Mouse (Mus musculus) kidney, embryonic 15.5 days (tissue): ENCODE data around the gene Dnm1l. TPM values are rescaled to one million over a fixed set of nuclear protein-coding genes. Genes with fewer than 3 reads are reported as not detected.

ENCODE experiments used
- ATAC-seq: fragments of 200-750 bp; cut with Nextera tagmentation; replicated peaks from 2 replicates; pipeline ENCODE4 v1.8.0; 2017; ENCODE audit warnings: moderate TSS enrichment; ENCODE audit not compliant: low FRiP score
- H3K27ac ChIP-seq: fragments of 300-500 bp; sonication (generic); 2 replicates; pipeline ENCODE4 v1.5.1; 2015; ENCODE audit warnings: mild to moderate bottlenecking, inconsistent platforms
- H3K27me3 ChIP-seq: fragments of 300-500 bp; sonication (generic); 2 replicates; pipeline ENCODE4 v1.6.1; 2015; ENCODE audit warnings: inconsistent platforms
- H3K36me3 ChIP-seq: fragments of 300-500 bp; sonication (generic); 2 replicates; pipeline ENCODE4 v1.6.1; 2015; ENCODE audit warnings: inconsistent platforms
- H3K4me1 ChIP-seq: fragments of 300-500 bp; sonication (generic); 2 replicates; pipeline ENCODE4 v1.6.1; 2015; ENCODE audit warnings: inconsistent platforms
- H3K4me2 ChIP-seq: fragments of 300-500 bp; sonication (generic); 2 replicates; pipeline ENCODE4 v1.6.1; 2015; ENCODE audit warnings: moderate library complexity, mild to moderate bottlenecking, inconsistent platforms
- H3K4me3 ChIP-seq: fragments of 300-500 bp; sonication (generic); replicated peaks from 2 replicates; pipeline ENCODE4 v1.5.1; 2015; ENCODE audit warnings: mild to moderate bottlenecking, inconsistent platforms
- H3K9ac ChIP-seq: fragments of 300-500 bp; sonication (generic); 2 replicates; pipeline ENCODE4 v1.6.1; 2015; ENCODE audit warnings: mild to moderate bottlenecking, inconsistent platforms
- H3K9me3 ChIP-seq: fragments of 300-500 bp; sonication (generic); replicated peaks from 2 replicates; pipeline ENCODE4 v1.6.1; 2016; ENCODE audit warnings: inconsistent platforms
- WGBS: fragments of 180-500 bp; shearing (Covaris S2); methylation state at CpG from one replicate; pipeline ENCODE4 v1.1.7; 2015; ENCODE audit warnings: mixed read lengths; 5-methylcytosine and 5-hydroxymethylcytosine counted together
- polyA plus RNA-seq: library from polyadenylated mRNA; unstranded; fragments of >200 nt; fragmentation: Nextera tagmentation; extraction: Ambion mirVana; gene quantifications from 2 replicates; pipeline ENCODE4 v1.2.1, GENCODE M21; 2015

Gene Dnm1l
- polyA plus RNA-seq, 1 experiment from 2014 or later: 62.3 TPM

DNA sequence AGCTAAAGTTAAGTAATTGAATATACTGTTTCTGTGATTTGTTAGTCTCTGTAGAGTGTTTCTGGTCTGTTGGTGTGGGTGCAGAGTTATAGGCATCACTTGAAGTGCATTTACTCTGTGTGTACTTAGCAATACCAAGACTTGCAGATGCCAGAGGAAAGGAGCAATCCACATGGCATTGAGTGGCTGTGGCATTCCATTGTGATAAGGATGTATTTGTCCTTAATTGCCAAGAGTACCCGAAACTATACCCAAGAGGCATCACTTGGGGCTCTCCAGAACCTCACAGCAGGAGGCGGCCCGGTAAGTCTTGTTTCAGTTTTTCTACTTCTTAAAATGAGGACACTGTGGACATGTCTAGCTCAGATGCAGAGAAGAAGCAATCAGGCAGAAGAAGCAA, 96.3 kb downstream of the Dnm1l start:
- Histone ChIP-seq H3K4me3 (no peak overlapping the region), H3K9ac (no peak overlapping the region), H3K4me2 (no peak overlapping the region), H3K4me1 (no peaks in the 10 kb centered on the region), H3K9me3 (no peaks in the 10 kb centered on the region), H3K27me3 (no peaks in the 10 kb centered on the region), H3K27ac (no peak overlapping the region), H3K36me3 (no peaks in the 10 kb centered on the region; the same call in 1 of the 2 replicates)
- no peak for ATAC-seq
- WGBS: 96% methylated on average over 3 of the region's 3 CpGs

Other genes starting within 250 kb of the Dnm1l start
- 10.1 and 11.0 TPM in 2 replicates for gene Pkp2, start 145.6 kb downstream of the Dnm1l start, polyA plus RNA-seq
- 41.4 and 43.6 TPM in 2 replicates for gene Yars2, start 56.0 kb downstream of the Dnm1l start, polyA plus RNA-seq
- 12.8 and 14.8 TPM in 2 replicates for gene Fgd4, start 241.6 kb upstream of the Dnm1l start, polyA plus RNA-seq